Mouse (Mus musculus) MEL (cell line): ENCODE measurements around the gene Spop.

ENCODE experiments used
- CTCF ChIP-seq, 3 experiments: IDR thresholded peaks in 2 of 3; conservative IDR thresholded peaks in 1 of 3; 2 replicates each; pipeline ENCODE4 v1.5.1; 2011 to 2012; ENCODE audit warnings: low read length in 3 of 3, low read depth in 2 of 3, mild to moderate bottlenecking in 2 of 3, improper control_type of control experiment in 1 of 3, inconsistent platforms in 1 of 3, mixed read lengths in 1 of 3, moderate library complexity in 1 of 3; ENCODE audit not compliant: control insufficient read depth in 1 of 3, insufficient read depth in 1 of 3, poor library complexity in 1 of 3, severe bottlenecking in 1 of 3
- E2F4 ChIP-seq: IDR thresholded peaks from 2 replicates; pipeline ENCODE4 v1.6.1; 2011; ENCODE audit warnings: low read depth, low read length, improper control_type of control experiment, borderline replicate concordance
- EP300 ChIP-seq, 2 experiments: IDR thresholded peaks; 2 replicates each; pipeline ENCODE4 v1.6.1; 2011; ENCODE audit warnings: improper control_type of control experiment in 2 of 2, low read length in 2 of 2, low read depth in 1 of 2, mild to moderate bottlenecking in 1 of 2
- GATA1 ChIP-seq: IDR thresholded peaks from 2 replicates; pipeline ENCODE4 v1.6.1; 2011; ENCODE audit warnings: low read depth, low read length, improper control_type of control experiment
- MAFK ChIP-seq: IDR thresholded peaks from 2 replicates; pipeline ENCODE4 v1.6.1; 2011; ENCODE audit warnings: low read depth, mild to moderate bottlenecking, low read length, improper control_type of control experiment, borderline replicate concordance
- MAX ChIP-seq: IDR thresholded peaks from 2 replicates; pipeline ENCODE4 v1.6.1; 2011; ENCODE audit warnings: low read length, improper control_type of control experiment
- MYC ChIP-seq: IDR thresholded peaks from 2 replicates; pipeline ENCODE4 v1.6.1; 2011; ENCODE audit warnings: low read depth, mild to moderate bottlenecking, low read length, improper control_type of control experiment, moderate library complexity
- NRF1 ChIP-seq: IDR thresholded peaks from 2 replicates; pipeline ENCODE4 v1.6.1; 2014; ENCODE audit warnings: low read depth, mild to moderate bottlenecking, inconsistent platforms, low read length, improper control_type of control experiment, moderate library complexity; ENCODE audit not compliant: poor library complexity, insufficient read depth, severe bottlenecking
- POLR2A ChIP-seq, 2 experiments: IDR thresholded peaks; 2 replicates each; pipeline ENCODE4 v1.6.1; 2011 to 2012; ENCODE audit warnings: low read length in 2 of 2, mild to moderate bottlenecking in 2 of 2, control low read depth in 1 of 2, improper control_type of control experiment in 1 of 2, low read depth in 1 of 2, moderate library complexity in 1 of 2; ENCODE audit not compliant: control insufficient read depth in 1 of 2, insufficient read depth in 1 of 2, poor library complexity in 1 of 2
- TAL1 ChIP-seq: IDR thresholded peaks from 2 replicates; pipeline ENCODE4 v1.6.1; 2012; ENCODE audit warnings: mild to moderate bottlenecking, inconsistent platforms, low read length, moderate library complexity, mixed read lengths
- USF1 ChIP-seq: IDR thresholded peaks from 2 replicates; pipeline ENCODE4 v1.6.1; 2014; ENCODE audit warnings: low read depth, mild to moderate bottlenecking, inconsistent platforms, low read length, improper control_type of control experiment, moderate library complexity
- ZNF384 ChIP-seq: IDR thresholded peaks from 2 replicates; pipeline ENCODE4 v1.6.1; 2012; ENCODE audit warnings: low read depth, mild to moderate bottlenecking, inconsistent platforms, low read length, improper control_type of control experiment

- TF ChIP-seq CTCF (IDR thresholded peaks at IDR 0.05 in 2 of 3, conservative IDR thresholded peaks at IDR 0.05 in 1 of 3; ENCODE audit: control insufficient read depth in 1 of 3, insufficient read depth in 1 of 3, low read depth in 2 of 3, low read length in 3 of 3, poor library complexity in 1 of 3, severe bottlenecking in 1 of 3) (peak; percentile 33 to 69 (median 60)), GATA1 (no peak), EP300 (IDR thresholded peaks at IDR 0.05; ENCODE audit: low read depth in 1 of 2, low read length in 2 of 2) (no peak), ZNF384 (no peak), MYC (no peak), MAX (no peak), TAL1 (no peak), USF1 (0 out of 2 replicates have a peak, but pooled peaks have one; percentile 5), MAFK (no peak), E2F4 (no peak), POLR2A (IDR thresholded peaks at IDR 0.05; ENCODE audit: control insufficient read depth in 1 of 2, insufficient read depth in 1 of 2, low read depth in 1 of 2, low read length in 2 of 2, poor library complexity in 1 of 2) (no peak), NRF1 (no peak)
Observed at GRCm38 (mm10) chr11:95423505-95423904, 9.6 kb downstream of the Spop start.
